In the genomic region with DNA sequence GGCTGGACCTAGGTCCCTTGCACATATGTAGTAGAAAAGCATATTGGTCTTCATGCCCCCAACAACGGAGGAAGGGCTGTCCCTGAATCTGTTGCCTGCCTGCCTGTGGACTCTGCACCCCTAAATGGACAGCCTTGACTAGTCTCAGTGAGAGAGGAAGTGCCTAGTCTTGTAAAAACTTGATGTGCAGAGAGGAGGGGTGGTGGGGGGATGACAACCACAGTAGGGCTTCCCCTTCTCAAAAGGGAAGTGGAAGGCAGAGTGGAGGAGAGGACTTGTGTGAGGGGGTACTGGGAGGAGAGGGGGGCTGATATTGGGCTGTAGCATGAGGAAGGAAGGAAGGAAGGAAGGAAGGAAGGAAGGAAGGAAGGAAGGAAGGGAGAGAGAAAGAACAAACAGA, we compare ENCODE assay signal across 13 mouse cellular contexts.
"Had no signal": no experiment of that assay in that cellular context is flagged by ENCODE, and none has a peak within 500 bp of the region (broad histone marks: within the 10 kb centered on the region; RNA-seq: fewer than 3 reads in every experiment).

No protein-coding gene starts in this region.

- ATAC-seq: liver, embryonic 12.5 days; midbrain, embryonic 13.5 days; midbrain, embryonic 16.5 days had no signal

- DNase-seq: kidney, adult 11 months; kidney, adult 9 months; kidney, postnatal 14 days; kidney, postnatal 4 days; liver; lung, adult 18-20 months; lung, postnatal 10 days; lung, postnatal 36 days; retina, postnatal 1 day; thymus, postnatal 4 days had no signal
